Mouse (Mus musculus) cerebellum, adult 2 months (tissue): ENCODE data around the gene Sipa1.

Source experiments
- CTCF ChIP-seq: fragments of 200-500 bp; IDR thresholded peaks from 2 replicates; pipeline ENCODE4 v1.5.1; 2011; ENCODE audit warnings: low read depth, mild to moderate bottlenecking, control low read depth, low read length, moderate library complexity, borderline replicate concordance; ENCODE audit not compliant: insufficient read depth
- POLR2A ChIP-seq: fragments of 200-500 bp; IDR thresholded peaks from 2 replicates; pipeline ENCODE4 v1.6.1; 2011; ENCODE audit warnings: low read length, control low read depth, borderline replicate concordance; ENCODE audit not compliant: insufficient read depth

- TF ChIP-seq CTCF (no peak), POLR2A (no peak)
Measured at GRCm38 (mm10) chr19:5636036-5636570, 27.4 kb downstream of the Sipa1 start.
